Mouse (Mus musculus): ENCODE measurements around the gene Cdh18.
"Not testable (repeated sequence)": the region's sequence is repeated elsewhere in the genome, so short reads cannot be mapped to it uniquely, and the experiment has no call there.

The Cdh18 gene

DNA sequence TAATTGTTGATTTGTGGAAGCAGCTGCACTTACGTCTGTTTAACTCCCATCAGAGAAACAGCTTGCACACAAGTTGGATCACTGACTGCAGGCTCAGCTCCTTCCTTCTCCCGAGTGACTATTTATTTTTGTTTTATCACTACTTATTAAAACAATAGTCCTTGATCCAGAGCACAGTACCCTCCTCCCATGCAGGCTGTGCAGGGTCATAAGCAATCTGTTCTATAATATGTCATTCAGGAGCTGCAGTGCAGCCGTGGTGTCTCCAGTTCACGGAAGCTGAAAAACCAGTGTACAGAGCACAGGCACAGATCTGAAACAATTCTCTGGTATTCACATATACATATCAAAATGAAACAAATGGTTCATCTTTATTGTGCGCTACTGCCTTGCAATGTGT is 625.8 kb downstream of the Cdh18 start:
- no peak for DNase-seq (ENCODE audit: low read depth, low spot score)

DNA sequence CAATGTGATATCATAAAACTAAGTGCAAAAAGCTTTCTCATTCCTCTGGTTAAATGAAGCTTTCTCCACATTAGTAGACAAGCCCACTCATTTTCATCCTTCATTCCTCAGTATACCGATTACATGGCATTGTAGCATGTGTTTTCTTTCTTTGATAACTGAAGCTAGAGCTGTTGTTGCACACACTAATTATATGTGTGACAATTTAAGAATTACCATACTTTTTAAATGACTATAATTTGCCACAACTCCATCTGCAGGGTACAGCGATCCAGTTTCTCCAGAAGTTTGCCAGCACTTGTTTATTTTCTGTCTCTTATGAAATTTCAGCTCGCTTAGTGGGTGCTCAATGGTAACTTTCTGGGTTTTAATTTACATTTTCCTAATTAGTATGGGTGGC is 663.2 kb downstream of the Cdh18 start:
- DNase-seq (ENCODE audit: low read depth, low spot score) = no peak

DNA sequence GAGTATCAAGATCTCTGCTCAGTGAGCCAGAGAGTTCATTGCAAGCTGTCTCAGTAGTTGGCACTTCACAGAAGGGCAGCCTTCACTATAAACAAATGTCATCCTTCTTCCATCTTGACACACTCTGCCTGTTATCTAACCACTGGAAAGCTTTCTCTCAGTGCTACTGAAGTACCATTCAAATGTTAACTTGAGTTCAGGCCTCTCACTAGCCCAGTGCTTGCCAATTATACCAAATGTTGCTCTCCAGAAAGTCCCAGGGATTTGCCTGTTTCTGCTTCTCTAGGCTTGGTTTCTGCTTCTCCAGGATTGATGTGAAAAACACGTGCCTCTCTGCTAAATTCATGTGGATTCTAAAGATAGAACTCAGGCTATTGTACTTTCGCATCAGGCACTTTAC is 681.8 kb downstream of the Cdh18 start:
- no peak for DNase-seq (ENCODE audit: low read depth, low spot score)

GRCm38 (mm10) chr15:23257751-23258440 is 709.1 kb downstream of the Cdh18 start:
- DNase-seq (ENCODE audit: low read depth, low spot score) = no peak

DNA sequence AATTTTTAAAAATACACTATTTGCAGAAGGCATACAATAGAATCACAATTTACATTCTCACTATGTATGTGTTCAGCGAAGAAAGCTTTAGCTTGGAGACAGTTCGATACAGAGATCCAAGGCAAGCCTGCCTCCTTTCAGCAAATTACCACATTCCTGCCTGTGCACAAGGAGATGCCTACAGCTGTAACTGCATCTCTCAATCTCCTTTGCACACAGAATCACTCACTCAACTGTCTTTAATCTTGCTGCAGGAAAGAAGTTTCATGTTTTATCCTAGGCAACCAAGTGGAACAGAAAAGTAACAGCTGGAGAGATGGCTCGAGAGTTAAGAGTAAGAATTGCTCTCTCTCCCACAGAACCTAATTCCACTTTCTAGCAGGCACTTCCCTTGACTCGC is 729.6 kb downstream of the Cdh18 start:
- DNase-seq (ENCODE audit: low read depth, low spot score) = no peak

DNA sequence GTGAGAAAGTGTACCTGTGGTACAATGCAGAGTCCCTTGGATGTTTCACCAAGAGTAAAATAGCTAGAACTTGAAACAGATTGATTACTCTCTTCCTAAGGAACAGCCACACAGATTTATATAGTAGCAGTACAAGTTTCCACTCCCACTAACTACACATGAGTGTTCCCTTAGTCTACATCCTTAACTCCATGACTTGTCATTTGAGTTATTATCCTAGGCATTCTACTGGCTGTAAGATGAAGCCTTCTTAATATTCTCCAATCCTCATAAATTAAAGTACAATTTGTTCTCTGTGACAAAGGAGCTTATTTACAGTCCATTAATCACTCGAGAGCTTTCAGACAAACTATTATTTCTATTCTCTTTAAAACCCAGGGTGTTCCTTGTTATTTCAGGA is 756.2 kb downstream of the Cdh18 start:
- no peak for DNase-seq (ENCODE audit: low read depth, low spot score)

GRCm38 (mm10) chr15:23316766-23317165 is 767.9 kb downstream of the Cdh18 start:
- no peak for DNase-seq (ENCODE audit: low read depth, low spot score)

DNA sequence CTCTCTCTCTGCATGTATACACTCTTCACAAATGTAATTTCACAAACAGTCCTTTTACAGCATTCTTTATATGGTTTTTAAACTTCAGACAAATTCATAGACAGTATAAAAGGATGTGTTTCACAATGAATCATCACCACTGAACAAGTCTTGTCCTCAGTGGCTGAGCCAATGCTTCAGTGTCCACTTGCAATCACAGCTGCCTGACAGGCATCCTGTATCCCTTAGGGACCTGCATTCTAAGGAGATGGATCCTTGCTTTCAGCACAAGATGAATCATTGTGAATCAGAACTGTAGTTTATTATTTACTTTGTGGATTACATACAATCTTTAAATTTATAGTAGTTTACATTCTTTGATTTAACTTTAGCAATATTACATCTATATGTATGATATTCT is 768.6 kb downstream of the Cdh18 start:
- no peak for DNase-seq (ENCODE audit: low read depth, low spot score)

- not testable (repeated sequence) for DNase-seq (ENCODE audit: low read depth, low spot score)
These were observed 791.5 kb downstream of the Cdh18 start for GRCm38 (mm10) chr15:23340338-23340737.

DNA sequence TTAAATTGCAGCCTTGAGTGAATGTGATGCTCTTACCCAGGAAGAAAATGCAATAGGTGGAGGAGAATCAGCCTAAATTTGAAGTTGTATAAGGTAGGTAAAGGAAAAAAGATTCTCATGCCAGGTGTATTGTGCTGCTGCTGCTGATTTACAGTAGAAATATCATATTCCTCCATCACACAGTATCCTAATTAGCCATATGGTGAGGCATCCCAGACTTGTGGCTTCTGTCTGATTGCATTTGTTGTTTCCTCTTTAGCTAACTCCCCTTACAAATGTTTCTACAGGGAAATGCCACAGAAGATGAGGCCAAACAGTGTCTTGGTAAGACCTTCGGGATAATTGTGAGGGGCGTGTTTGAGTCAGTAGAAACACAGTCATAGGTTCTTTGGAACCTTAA is 802.3 kb downstream of the Cdh18 start:
- no peak for DNase-seq (ENCODE audit: low read depth, low spot score)

DNA sequence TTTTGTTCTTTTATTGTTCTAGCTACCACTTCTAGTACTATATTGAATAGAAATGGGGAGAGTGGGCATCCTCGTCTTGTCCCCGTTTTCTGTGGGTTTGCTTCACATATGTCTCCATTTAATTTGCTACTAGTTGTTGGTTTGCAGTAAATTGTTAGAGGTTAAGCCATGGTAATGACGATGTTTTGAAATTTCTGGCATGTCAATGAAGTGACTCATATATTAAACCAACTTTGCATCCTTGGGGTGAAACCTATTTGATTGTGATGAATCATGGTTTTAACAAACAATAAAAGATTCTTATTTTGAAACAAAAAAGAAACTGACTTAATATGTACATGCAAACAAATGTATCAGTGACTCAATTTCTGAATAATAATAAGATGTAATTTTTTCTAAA is 817.5 kb downstream of the Cdh18 start:
- no peak for DNase-seq (ENCODE audit: low read depth, low spot score)

DNA sequence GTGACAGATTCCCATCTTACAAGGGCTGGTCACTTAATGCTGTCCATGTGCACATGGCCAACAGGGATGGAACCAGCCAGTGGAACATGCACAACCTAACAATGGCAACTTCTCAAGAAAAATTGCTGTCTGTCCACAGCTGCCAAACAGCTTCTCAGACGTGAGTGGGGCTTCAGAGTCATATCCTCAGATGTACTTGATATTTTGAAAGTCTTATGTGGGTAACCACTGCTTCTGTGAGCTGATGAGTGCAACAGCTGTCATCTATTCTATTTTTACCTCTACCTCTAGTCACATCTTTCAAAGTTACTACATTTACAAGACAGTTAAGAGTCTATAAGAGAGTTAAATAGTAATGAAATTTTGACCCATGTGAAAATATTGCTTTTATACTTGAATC is 818.9 kb downstream of the Cdh18 start:
- no peak for DNase-seq (ENCODE audit: low read depth, low spot score)

GRCm38 (mm10) chr15:23378016-23378750 is 829.4 kb downstream of the Cdh18 start:
- DNase-seq (ENCODE audit: low read depth, low spot score) = no peak

- no peak for DNase-seq (ENCODE audit: low read depth, low spot score)
These were observed 837.0 kb downstream of the Cdh18 start for GRCm38 (mm10) chr15:23385816-23386215.

GRCm38 (mm10) chr15:23396646-23397045 is 847.8 kb downstream of the Cdh18 start:
- DNase-seq (ENCODE audit: low read depth, low spot score) = no peak

GRCm38 (mm10) chr15:23403792-23404191 is 855.0 kb downstream of the Cdh18 start:
- no peak for DNase-seq (ENCODE audit: low read depth, low spot score)

DNA sequence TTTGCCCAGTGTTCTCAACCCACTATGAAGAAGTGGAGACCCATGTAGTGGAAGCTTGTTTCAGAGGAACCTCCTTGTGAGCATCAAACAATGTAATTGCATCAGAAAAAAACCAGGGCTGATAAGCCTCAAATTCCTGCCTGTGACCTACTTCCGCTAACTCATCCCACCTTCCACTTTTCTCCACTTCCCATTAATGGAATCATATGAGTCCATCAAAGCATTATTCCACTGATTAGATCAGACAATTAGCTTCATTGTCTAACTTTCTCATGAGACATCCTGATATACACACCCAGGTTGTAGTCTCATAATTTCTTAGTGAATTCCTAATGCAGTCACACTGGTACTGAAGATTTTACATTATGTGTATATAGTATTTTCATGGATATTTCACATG is 859.4 kb downstream of the Cdh18 start:
- no peak for DNase-seq (ENCODE audit: low read depth, low spot score)

GRCm38 (mm10) chr15:23416450-23417080 is 867.7 kb downstream of the Cdh18 start:
- DNase-seq (ENCODE audit: low read depth, low spot score) = no peak

- no peak for DNase-seq (ENCODE audit: low read depth, low spot score)
These were observed 869.3 kb downstream of the Cdh18 start for GRCm38 (mm10) chr15:23418158-23418557.

DNA sequence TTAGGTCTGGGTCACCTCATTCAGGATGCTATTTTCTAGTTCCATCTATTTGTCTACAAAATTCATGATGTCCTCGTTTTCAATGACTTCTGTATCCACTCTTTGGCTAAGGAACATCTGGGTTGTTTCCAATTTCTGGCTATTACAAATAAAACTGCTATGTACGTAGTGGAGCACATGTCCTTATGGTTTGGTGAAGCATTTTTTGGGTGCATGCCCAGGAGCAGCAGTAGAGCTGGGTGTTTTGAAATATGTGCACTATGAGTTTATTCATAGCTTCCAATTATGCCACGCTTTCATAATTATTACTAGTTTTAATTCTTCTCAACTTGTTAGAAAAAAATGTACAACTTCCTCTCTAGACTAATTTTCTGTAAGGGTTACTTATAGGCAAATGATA is 871.2 kb downstream of the Cdh18 start:
- DNase-seq (ENCODE audit: low read depth, low spot score) = no peak

DNA sequence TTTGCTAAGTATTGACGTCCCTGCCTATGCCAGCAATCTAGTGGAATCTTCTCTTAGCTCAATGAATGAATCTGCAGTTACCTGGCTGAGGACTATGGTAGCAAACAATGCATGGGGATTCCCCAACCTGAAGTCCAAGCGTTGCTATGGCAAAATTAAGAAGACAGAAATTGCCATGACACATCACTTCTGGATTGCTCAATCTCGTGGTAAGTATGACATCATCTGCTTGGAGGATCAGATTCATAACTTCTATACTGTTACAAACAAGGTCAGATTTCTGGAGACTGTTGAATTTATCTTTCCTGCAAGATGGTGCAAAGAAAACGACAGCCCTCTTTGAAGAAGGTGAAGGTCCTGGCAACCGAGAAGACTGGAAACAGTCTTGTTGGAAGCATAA is 881.2 kb downstream of the Cdh18 start:
- DNase-seq (ENCODE audit: low read depth, low spot score) = no peak

- no peak for DNase-seq (ENCODE audit: low read depth, low spot score)
These were observed 899.7 kb downstream of the Cdh18 start for GRCm38 (mm10) chr15:23448542-23448941.

DNA sequence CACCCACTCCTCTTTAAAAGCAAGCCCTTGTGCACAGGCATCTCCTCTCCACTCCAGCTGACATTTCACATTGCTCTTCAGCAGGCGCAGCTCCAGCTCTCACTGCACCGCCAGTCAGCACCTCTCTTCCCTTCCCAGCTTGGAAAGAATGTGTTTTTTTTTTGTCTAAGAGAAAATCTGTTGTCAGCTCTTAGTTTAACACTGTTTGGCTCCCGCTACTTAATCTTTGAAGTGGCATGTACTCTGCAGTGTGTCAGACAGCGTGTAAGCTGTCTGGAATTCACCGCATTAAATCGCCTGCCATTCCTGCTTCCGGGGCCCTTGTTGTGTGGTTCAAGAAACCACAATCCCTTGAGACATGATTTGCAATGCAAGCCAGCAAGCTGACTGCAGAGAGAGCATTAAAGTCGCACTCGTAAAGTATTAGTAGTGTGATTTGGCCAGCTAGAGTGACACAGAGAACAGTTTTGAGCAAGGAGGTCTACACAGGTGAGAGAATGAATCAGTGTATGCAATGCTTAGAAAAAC is 903.3 kb downstream of the Cdh18 start:
- no peak for DNase-seq (ENCODE audit: low read depth, low spot score)

Data from retina, postnatal 7 days (tissue).